Comparison of ENCODE assay signal across 12 mouse cellular contexts in genomic region chr19:41670473-41670872, GRCm38 (mm10).
DNase-seq lines count a peak whose midpoint lies in the region; ATAC-seq and TF ChIP-seq lines count a peak whose summit lies in the region.
"Had no signal": no experiment of that assay in that cellular context is flagged by ENCODE, and none has a peak within 500 bp of the region (broad histone marks: within the 10 kb centered on the region; RNA-seq: fewer than 3 reads in every experiment).

No protein-coding gene starts in this region.

- 0 out of 2 replicates have a peak overlapping the region, but pooled peaks have one; percentile 16 for H3K27ac ChIP-seq in hindbrain, embryonic 14.5 days
- H3K27ac ChIP-seq in neural tube, embryonic 14.5 days (ENCODE audit: low read depth, low read length), result no peak overlapping the region
- H3K27ac ChIP-seq in heart, embryonic 12.5 days (ENCODE audit: poor library complexity, severe bottlenecking), result no peak overlapping the region
- no peak overlapping the region for H3K27ac ChIP-seq in stomach, postnatal 0 days (replicated peaks)

- 9% methylated on average over 5 of the region's 5 CpGs for WGBS in hindbrain, embryonic 14.5 days
- 5% methylated on average over 5 of the region's 5 CpGs for WGBS in neural tube, embryonic 14.5 days
- WGBS in heart, embryonic 12.5 days, result 31% methylated on average over 5 of the region's 5 CpGs
- 46% methylated on average over 5 of the region's 5 CpGs for WGBS in stomach, postnatal 0 days

- no peak overlapping the region for H3K4me3 ChIP-seq in hindbrain, embryonic 14.5 days (replicated peaks; ENCODE audit: low read length)
- no peak overlapping the region for H3K4me3 ChIP-seq in neural tube, embryonic 14.5 days (ENCODE audit: low read depth, low read length)
- H3K4me3 ChIP-seq in heart, embryonic 12.5 days, result no peak overlapping the region
- no peak overlapping the region for H3K4me3 ChIP-seq in stomach, postnatal 0 days (ENCODE audit: low read depth, low read length)

- H3K27me3 ChIP-seq in hindbrain, embryonic 14.5 days (ENCODE audit: control insufficient read depth, insufficient read depth, low read length), result no peaks in the 10 kb centered on the region; the same call in 1 of the 2 replicates
- no peaks in the 10 kb centered on the region for H3K27me3 ChIP-seq in neural tube, embryonic 14.5 days (ENCODE audit: control insufficient read depth, insufficient read depth, low read length)
- peaks cover 49% of the 10 kb centered on the region for H3K27me3 ChIP-seq in heart, embryonic 12.5 days (replicated peaks)
- no peaks in the 10 kb centered on the region for H3K27me3 ChIP-seq in stomach, postnatal 0 days (ENCODE audit: control insufficient read depth, insufficient read depth, low read length)

- peaks cover 42% of the 10 kb centered on the region for H3K4me1 ChIP-seq in hindbrain, embryonic 14.5 days (replicated peaks; ENCODE audit: control insufficient read depth, insufficient read depth, low read length)
- H3K4me1 ChIP-seq in neural tube, embryonic 14.5 days (ENCODE audit: control insufficient read depth, insufficient read depth, low read length), result peaks cover 50% of the 10 kb centered on the region
- H3K4me1 ChIP-seq in heart, embryonic 12.5 days (replicated peaks), result peaks cover 33% of the 10 kb centered on the region
- H3K4me1 ChIP-seq in stomach, postnatal 0 days (replicated peaks; ENCODE audit: control insufficient read depth, insufficient read depth), result no peaks in the 10 kb centered on the region

- no peak for TF ChIP-seq CTCF in stomach, postnatal 0 days (IDR thresholded peaks at IDR 0.05; ENCODE audit: low read depth)

- no peak for ATAC-seq in hindbrain, embryonic 14.5 days (ENCODE audit: low FRiP score)
- ATAC-seq in neural tube, embryonic 14.5 days (ENCODE audit: low read depth), result peak; percentile 44; the same call in 1 of the 2 replicates
- ATAC-seq in erythroid progenitor cell, adult 5-6 weeks (replicated peaks; ENCODE audit: low FRiP score, poor library complexity, severe bottlenecking), result no peak
- no peak for ATAC-seq in heart, embryonic 12.5 days (ENCODE audit: insufficient number of reproducible peaks, low FRiP score)
- ATAC-seq in stomach, postnatal 0 days (ENCODE audit: low FRiP score, low TSS enrichment), result no peak

- no peaks in the 10 kb centered on the region for H3K36me3 ChIP-seq in hindbrain, embryonic 14.5 days (replicated peaks; ENCODE audit: control insufficient read depth, insufficient read depth)
- H3K36me3 ChIP-seq in neural tube, embryonic 14.5 days (ENCODE audit: control insufficient read depth, insufficient read depth, low read length), result no peaks in the 10 kb centered on the region
- no peaks in the 10 kb centered on the region for H3K36me3 ChIP-seq in heart, embryonic 12.5 days
- H3K36me3 ChIP-seq in stomach, postnatal 0 days (ENCODE audit: control insufficient read depth, insufficient read depth, low read length), result no peaks in the 10 kb centered on the region

- H3K4me2 ChIP-seq in hindbrain, embryonic 14.5 days (replicated peaks), result no peak overlapping the region
- H3K4me2 ChIP-seq in neural tube, embryonic 14.5 days (ENCODE audit: low read depth, low read length), result no peak overlapping the region
- no peak overlapping the region for H3K4me2 ChIP-seq in heart, embryonic 12.5 days
- no peak overlapping the region for H3K4me2 ChIP-seq in stomach, postnatal 0 days (replicated peaks; ENCODE audit: low read depth)

- no peak for TF ChIP-seq EP300 in stomach, postnatal 0 days (optimal IDR thresholded peaks at IDR 0.05)

- no peak overlapping the region for H3K9ac ChIP-seq in hindbrain, embryonic 14.5 days
- no peak overlapping the region for H3K9ac ChIP-seq in neural tube, embryonic 14.5 days (replicated peaks; ENCODE audit: low read depth, low read length)
- no peak overlapping the region for H3K9ac ChIP-seq in heart, embryonic 12.5 days
- no peak overlapping the region for H3K9ac ChIP-seq in stomach, postnatal 0 days (ENCODE audit: low read length)

- H3K9me3 ChIP-seq in hindbrain, embryonic 14.5 days (ENCODE audit: control insufficient read depth, low read length), result no peaks in the 10 kb centered on the region
- H3K9me3 ChIP-seq in neural tube, embryonic 14.5 days (ENCODE audit: control insufficient read depth, low read length), result no peaks in the 10 kb centered on the region
- no peaks in the 10 kb centered on the region for H3K9me3 ChIP-seq in heart, embryonic 12.5 days (replicated peaks)
- no peaks in the 10 kb centered on the region for H3K9me3 ChIP-seq in stomach, postnatal 0 days (ENCODE audit: control insufficient read depth, low read length)

- peak; percentile 15 for DNase-seq in lung, postnatal 10 days
- DNase-seq in lung, adult 18-20 months, result no peak
- peak; percentile 86 for DNase-seq in embryo, embryonic 10.5 days (ENCODE audit: low spot score)
- no peak for DNase-seq in hindbrain, embryonic 14.5 days (ENCODE audit: low spot score)
- no peak for DNase-seq in stomach, postnatal 0 days (ENCODE audit: low spot score)
- DNase-seq: cerebellum, adult 11 months; gastrocnemius, postnatal 14 days; heart, postnatal 14 days; lung, adult 2 months had no signal

Comparison
In these comparisons a context has a peak if more than half of its experiments do, and no peak if none do; other contexts are left out.
1. DNase-seq: peak in lung, postnatal 10 days (single experiment) and embryo, embryonic 10.5 days (single experiment); none in lung, adult 18-20 months (0 of 2), hindbrain, embryonic 14.5 days (single experiment) and stomach, postnatal 0 days (single experiment).